Mouse (Mus musculus) right cerebral cortex, postnatal 10 days (tissue): ENCODE measurements at regions not wholly inside any gene's neighbourhood (a gene's known extent, or its start where the extent isn't known, plus 50 kb on each side); places are given as distances from the start of the nearest gene placed in this dataset.

Source experiments
- DNase-seq, 2 experiments: peaks; one replicate each; pipeline ENCODE4 v3.0.0; 2021; ENCODE audit warnings: low spot score in 2 of 2

DNA sequence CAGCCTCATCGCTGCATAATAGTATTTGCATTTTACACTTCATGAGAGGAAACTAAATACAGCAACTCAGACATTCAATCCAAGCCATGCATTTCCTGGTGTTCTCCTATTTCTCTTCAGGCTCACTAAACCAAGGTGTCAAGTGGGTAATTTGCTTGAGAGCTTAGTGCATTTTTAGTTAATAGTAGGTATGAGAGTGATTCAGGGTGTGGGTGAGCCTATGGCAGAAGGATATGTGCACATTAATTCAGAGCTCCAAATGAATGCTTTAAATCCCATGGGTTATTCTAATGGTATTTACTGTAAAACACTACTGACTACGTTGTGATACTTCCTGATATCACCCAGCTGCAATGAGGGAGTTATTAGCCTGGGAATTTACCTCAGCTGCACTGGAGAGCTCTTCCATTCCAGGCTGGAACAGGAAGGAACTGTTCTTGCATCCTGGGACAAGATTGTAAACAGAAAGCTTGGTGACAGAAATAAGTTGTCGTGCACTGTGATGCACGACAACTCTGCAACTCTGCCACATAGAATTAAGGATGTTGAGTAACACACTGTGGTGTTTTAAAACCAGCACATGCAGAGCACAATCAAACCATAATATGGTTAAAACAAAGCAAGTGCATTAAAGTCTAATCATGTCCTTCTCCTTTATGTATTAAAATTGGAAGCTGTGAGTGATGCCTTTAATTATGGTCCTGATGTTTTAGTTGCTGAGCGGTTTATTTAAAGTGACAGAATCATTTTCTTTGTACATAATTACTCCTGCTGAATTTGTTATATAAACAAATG, 170.4 kb upstream of the Setmar start:
- DNase-seq = no peak

DNA sequence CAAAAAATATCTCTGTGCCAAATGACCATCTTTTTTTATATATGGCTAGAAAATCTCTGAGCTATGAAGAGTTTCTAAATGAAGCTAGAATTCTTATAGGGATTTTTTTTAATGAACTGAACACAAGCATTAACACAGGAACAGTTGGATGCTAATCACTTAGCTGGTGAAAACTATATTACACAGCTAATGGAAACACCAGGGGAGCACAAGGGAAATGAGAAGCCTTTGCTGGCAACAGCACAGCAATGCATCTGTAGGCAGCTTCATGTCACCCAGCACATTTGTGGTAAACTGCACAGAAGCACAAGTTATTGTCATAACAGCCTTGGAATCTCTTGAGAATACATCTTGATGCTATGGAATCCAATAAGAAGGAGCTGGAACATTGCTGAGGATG, 154.3 kb upstream of the Setmar start:
- no peak for DNase-seq

DNA sequence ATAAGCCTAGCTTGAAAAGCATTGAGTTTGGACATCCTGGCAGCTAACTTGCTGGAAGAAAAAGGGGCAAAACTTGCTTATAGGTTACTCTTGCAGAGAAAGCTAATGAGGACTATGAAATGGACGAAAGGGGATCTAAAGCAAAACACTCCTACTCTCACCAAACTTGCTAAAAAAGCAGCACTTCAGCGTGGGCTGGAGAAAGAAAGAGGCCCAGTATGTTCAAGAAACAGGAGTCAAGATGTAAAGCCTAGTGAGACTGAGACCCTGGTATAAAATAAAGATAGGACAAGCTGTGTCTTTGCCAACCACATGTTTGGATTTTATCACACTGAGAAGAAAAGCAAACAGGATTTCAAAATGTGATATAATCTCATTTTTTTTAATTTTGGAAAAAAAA, 153.5 kb upstream of the Setmar start:
- DNase-seq = peak in 1 of 2 experiments; percentile 38

DNA sequence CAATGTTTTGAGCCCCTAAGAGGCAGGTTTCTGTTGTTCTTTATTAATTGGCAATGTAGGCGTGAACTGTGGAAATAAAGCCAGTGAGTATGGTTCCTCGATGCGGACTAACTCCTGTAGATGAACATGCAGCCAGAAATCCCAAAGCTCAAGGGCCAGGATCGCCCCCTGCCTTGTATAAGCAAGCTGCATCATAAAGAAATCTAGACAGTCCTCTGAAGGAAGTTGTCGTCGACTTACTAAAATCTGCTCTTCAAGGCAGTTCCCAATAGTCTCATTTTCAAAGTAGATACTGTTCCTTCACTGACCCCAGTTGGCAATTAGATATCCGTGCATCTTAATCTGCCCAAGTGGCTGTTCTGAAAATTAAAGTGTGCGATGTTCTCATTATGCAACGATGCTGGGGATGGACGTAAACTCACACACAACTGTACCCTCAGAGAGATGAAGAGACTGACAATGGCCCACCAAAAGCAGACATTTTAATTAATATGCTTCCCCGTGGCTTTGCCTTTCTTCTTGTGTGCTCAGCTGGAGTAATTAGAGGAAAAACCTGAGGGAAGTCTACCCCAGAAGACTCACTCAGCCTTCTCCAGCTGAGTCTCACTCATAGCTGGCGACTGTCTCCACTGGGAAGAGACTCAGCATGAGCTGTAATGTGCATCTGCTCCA, 141.2 kb upstream of the Setmar start:
- DNase-seq = no peak

DNA sequence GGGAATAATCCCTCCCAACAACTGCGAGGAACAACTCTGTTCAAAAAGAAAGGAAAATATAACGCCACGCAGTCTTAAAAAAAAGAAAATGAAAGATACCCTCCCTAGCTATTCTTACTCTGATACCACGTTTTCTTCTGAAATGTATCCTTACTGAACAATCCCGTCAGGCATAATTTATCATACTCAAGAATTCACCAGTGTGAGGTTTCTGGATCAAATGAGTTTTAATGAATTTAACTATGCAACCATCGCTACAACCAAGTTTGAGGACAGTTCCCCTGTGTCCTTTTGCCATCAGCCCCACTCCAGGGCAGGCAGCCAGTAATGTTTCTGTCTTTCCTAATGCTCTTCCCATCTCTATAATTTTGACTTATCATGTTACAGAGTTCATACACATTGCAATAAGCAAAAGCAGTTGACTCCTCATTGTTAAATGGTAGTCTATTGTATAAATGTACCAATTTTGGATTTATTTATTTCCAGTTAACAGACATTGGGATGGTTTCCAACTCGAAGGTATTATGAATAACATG, 140.6 kb upstream of the Setmar start:
- DNase-seq = no peak

DNA sequence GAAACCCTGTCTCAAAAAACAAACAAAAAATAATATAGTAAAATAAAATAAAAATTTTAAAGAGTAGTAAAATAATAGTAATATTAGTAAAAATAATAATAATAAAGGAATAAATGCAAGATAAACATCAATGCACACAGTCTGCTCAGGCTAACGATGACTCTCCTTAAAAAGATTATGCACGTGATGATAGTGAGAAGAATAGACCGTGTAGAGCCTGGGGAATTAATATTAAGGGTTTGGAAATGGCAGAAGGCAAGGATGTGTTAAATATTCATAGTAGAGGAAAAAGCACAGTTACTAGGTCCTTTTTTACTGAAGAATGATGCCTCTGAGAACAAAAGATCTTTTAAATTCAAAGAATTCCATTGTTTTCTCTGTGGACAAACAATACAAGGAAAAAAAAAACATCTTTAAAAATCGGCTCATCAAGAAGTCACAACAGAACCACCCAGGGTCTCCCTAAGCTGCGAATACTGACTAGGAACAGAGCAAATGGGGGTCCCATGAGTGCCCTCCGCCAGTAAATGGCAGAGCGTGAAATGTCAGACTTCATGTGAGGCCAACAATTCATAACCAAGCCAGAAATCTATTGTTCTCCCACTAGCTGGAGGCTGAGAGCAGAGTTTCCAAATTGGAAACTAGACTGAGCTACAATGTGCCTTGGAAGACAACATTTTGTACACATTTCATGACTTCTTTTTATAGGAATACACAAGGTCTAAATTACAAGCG, 134.2 kb upstream of the Setmar start:
- DNase-seq = no peak

DNA sequence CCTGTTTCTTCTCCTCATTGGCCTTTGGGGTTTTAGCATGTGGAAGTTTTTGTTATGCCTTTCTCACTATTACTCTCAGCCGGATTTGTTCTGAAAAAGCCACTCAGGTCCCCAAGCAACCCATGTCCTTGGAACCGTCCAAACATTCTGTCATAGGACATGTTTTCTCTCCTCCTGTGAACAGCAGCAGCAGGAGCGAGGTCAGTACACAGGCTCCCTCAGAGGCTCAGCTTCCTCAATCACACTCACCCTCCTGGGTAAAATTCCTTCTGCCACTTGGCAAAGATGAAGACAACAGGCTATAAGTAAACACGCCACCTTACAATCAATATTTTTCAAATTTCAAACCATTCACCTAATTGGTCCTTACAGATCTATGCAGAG, 133.7 kb upstream of the Setmar start:
- no peak for DNase-seq

DNA sequence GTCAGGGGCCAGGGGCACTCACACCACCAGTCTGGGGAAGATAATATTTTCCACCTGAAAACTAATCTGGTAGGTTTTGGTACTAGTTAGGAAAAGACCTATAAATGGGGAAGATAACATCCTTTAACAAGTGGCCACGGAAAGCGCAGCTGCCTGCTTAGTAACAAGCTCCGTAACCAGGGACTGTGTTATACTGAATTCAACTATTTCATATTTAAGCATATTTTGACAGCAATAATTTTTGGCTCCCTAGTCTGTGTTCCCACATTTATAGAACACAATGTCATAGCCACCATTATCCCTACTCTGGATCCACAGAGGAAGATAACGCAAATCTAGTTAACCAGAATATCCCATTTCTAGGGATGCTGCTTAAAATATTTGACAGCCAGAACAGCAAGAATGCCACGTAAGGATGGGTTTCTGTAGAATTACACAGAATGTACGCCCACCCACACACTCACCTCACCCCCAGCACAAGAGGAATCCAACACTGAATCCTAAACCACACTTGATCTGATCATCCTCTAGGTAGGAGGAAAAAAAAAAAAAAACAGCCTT, 128.7 kb upstream of the Setmar start:
- peak; percentile 41 to 50 for DNase-seq

DNA sequence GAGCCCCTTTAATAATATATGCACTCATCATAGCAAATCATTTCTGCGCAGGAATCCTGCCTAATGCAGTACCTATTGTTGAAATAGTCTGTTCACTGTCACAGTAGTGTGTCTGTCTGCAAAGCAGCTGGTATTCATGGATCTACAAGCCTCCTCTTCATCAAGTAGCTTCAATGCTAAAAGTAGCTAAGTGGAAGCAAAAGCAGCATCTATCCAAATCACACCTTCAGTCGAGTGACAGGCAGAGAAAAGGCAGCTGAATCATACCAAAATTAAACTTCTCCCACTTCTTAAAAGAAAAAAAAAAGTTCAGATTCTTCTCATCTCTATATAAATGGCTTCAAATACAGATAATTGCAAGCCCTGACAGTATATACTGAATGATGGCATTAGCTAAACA, 96.2 kb upstream of the Setmar start:
- no peak for DNase-seq

DNA sequence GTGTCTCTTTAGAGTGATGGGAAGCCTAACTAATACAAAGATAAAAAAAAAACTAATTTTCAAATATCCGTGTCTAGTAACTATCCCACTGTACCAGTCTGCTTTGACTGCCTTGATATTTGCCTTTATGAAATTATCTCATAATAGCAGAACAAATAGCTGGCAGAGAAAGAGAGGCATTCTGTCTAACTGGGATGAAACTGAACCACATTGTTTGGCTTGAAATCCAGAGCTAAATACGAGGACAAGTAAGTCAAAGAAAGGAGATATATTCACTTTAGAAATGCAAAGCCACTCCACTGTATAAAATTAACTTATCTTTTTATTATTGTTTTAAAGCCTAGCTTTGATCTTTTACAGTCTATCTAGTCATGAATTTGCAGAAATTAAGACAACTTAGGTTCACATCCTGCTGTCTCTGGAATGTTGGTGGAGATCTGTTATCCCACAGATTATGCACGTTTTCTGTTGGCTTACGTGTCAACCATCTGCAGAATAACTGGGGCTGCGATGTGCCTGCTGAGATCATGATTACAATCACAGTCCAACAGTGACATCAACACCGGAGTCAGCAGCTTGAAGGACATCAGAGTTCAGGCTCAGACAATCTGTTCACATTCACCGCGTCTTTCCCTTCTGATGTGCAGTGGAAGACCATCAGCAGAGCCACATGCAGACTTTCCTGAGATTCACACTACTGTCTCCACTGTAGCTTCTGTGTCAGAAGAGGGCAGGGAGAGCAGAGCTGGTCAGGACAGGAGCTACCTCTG, 65.7 kb upstream of the Setmar start:
- no peak for DNase-seq

DNA sequence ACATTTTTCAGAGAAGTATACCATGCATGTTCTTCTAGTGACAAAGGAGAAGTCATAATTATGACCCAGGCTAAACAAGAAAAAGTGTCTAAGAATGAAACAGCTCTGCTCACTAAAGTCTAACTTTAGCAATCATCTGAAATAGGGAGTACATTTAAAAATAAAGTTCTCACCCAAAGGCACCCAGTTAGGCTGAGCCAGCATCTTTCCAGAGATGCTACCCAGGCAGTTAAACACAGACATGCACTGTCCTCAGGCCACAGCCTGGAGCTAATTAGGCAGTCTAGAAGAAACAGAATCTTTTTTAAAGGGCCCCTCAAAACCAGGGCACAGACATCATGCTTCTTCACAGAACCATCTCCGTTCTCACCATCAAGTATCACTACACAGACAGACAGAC, 61.6 kb upstream of the Setmar start:
- peak in 1 of 2 experiments; percentile 25 for DNase-seq

DNA sequence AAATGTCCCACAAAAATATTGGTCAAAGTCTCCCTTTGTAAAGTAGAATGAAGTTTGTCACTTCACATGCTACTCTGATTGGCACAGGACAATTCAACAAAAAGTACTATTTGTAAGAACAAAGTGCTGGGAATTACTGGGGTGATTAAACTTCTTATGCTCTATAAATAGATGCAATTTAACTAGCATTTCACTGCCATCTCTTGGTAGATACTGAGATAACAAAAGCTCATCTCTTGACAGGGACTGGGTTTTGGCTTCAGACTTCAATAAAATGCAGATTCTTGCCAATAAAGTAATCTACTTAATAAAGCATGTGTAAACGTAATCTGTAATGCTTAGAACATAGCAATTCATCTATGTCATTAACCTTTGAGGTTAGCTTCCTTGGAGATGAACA, 56.5 kb upstream of the Setmar start:
- no peak for DNase-seq
